Mouse (Mus musculus): ENCODE results near the gene Zfp185. TPM values are rescaled to one million over a fixed set of nuclear protein-coding genes. Genes with fewer than 3 reads are reported as not detected.

Zfp185 gene
- 157 and 194 TPM in 2 replicates for polyA plus RNA-seq (2012; rRNA removed)

GRCm38 (mm10) chrX:72986841-72987519, at the start of gene Zfp185:
Zfp185 (plus strand) TSS chrX:72987339.
- DNase-seq (ENCODE audit: low read depth), result no peak

DNA sequence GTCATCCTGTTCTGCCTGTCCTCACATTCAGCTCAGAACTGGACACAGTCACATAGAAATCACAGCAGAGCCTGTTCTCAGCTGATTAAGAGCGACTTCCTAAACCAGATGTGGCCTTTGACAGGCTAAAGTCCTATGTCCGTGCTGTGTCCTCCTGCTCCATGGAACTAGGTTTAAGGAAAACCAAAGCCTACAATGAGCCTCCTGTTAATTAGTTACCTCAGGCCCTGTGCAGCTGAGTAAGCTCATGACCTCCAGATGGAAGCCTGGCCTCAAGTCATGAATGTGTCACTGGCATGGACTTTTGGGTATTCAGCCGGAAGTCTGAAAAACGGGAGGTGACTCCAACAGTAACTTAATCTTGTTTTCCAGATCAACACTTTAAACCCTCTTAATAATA, 33.7 kb upstream of the Zfp185 start:
- DNase-seq (ENCODE audit: low read depth), result no peak

GRCm38 (mm10) chrX:72956486-72956885, 30.7 kb upstream of the Zfp185 start:
- DNase-seq (ENCODE audit: low read depth), result no peak

DNA sequence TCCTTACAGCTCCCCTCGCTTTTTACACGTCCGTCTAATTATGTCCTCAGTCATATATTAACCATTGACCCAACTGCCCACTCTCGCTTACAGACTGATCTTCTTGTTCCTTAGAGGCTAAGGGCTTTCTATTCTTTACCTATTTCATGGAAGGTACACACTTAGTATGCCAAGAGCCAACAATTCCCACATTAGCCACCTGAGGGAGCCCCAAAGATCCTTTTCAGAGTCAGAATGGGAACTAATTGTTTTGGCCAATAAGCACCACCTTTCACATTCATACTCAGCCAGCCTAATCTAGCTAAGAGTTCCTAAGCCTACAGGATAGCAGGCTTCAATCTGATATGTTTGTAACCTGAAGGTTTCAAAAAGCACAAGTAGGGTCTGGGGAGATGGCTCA, 26.7 kb upstream of the Zfp185 start:
- no peak for DNase-seq (ENCODE audit: low read depth)

GRCm38 (mm10) chrX:72961511-72961910, 25.6 kb upstream of the Zfp185 start:
- no peak for DNase-seq (ENCODE audit: low read depth)

DNA sequence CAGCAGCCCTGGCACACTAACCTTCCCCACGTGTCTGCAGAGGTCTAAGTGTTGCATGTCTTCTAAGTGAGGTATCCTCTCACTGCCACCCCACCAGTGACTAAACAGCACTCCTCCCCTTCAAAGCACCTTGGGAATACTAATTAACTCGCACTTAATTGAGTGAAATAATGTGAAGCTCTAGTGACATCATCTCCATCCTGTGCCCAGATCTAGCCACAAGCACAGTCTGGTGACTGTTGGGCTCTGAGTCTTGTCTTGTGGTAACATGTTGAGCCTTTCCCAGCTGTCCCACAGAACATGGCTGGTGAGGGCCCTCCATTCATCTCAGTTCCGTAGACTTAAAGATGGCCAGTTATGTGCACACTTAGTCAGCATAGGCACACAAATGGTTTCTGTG, 24.4 kb upstream of the Zfp185 start:
- no peak for DNase-seq (ENCODE audit: low read depth)

DNA sequence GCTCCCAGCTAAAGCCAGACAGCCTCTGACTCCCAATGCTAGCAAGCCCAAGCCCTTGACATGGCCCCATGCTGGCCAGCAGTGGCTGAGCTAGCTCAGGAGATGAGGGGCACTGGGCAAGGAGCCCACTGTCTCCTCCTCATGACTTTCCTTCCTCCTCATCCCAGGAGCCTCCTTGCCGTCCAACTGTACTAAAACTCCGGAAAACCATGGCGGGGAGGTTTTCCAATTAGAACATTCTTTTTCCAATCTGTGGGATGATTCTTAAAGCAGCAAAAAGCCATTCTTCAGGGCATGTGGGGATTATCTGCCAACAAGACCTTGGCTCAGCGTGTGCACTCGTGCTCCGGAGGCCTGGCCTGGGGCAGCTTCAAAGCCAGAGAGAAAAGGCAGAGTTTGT, 4.3 kb upstream of the Zfp185 start:
- DNase-seq (ENCODE audit: low read depth), result no peak

DNA sequence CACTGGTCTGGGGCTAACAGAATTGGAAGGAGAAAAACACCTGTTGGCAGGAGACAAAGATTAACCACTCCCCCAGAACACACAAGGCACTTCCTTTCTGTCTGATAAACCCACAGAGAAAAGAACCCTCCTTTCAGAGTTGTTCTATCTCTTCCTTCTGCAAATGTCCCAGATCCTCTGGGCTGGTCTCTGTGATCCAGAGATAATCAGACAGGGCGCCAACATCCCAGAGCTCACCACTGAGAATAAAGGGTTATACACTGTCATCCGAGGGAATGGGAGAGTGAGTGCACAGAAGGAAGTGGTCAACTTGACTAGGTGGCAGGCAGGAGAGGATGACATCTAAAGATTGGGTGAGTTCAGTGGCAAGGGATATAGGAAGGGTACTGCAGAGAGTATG, 1.5 kb upstream of the Zfp185 start:
- no peak for DNase-seq (ENCODE audit: low read depth)

- DNase-seq (ENCODE audit: low read depth), result no peak
Measured at GRCm38 (mm10) chrX:72987520-72987905, 374 bp downstream of the Zfp185 start.

DNA sequence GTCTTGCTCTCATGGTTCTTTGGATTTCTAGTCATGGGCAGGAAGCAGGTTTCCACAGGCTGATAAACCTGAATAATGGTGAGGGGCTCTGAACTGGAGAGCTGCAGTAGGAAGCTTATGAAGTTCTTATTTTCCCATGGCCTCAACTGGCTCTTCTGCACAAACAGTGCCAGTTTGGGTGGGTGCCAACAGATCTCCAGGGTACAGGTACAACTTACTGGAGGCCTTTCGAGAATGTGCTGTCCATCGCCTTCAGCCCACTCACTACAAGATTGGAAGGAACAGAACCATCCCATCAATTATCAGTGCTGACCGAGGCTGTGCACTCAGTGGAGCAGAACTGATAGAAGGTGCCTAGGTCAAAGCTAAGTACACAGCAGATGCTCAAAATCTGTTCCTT, 1.3 kb downstream of the Zfp185 start:
- DNase-seq (ENCODE audit: low read depth), result no peak

- DNase-seq (ENCODE audit: low read depth), result no peak
Measured at GRCm38 (mm10) chrX:72990581-72990980, 3.4 kb downstream of the Zfp185 start.

DNA sequence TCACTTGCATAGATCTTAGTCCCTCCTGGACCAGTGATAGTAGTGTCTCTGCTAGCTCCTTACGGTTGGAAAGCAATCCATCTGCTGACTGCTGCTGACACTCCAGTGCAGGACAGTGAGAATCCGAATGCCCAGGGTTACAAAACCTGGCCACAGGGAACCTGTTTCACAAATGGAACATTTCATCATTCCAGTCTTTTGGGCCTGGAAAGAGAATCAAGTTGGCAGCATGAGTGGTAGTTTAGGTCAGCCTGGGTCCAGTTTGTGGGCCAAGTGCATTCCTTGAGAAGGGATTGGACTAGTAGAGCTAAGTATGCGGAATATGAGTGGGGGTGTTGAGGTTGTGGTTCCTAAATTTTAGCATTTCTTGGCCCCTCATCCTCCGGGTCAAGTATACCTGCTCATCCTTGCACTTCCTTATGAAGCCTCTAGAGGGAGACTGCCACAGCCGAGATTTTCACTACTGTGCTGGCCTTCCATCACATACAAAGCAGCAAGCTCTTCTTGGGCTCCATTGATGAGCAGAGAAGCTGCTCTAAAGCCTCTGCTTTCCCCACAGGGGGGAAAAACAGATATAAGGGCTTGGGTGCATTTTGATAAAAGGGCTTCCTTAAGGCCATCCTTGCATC, 5.3 kb downstream of the Zfp185 start:
- no peak for DNase-seq (ENCODE audit: low read depth)

GRCm38 (mm10) chrX:72995542-72995941, 8.4 kb downstream of the Zfp185 start:
- DNase-seq (ENCODE audit: low read depth), result no peak

DNA sequence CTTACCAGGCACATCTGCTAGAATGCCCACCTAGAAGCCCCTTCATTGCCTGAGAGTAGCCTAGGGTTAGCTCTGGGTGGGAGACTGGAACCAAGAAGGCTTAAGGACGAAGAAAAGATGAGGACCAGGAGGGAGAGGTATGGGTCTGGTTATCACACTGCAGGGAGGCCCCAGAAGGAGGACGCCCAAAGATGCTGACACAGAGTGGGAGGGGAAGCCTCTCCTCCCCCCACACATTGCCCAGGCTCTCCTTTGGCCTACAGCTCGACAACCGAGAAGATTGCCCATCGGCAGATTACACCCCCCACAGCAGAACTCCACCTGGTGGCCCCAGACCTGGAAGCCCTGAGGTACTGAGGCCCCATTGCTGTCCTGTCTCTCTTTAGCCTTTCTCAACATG, 16.0 kb downstream of the Zfp185 start:
- no peak for DNase-seq (ENCODE audit: low read depth)

DNA sequence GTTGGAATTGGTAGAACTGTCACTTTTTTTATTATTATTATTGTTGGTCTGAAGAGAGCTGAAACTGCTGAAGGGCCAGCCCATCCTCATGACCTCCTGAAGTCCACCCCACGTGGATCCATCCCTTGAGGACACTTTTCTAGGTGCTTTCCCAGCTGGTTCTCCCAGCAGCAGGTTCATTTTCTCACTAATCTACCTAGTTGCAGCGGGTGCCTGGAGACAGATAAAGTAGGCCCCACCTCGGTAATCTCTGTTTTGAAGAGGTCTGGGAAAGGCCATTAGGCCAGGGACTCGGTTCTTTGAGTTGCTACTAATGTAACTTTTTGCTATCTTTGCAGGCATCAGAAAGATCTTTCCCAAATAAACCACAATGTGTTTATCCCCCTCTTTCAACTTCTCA, 18.5 kb downstream of the Zfp185 start:
- DNase-seq (ENCODE audit: low read depth), result no peak

DNA sequence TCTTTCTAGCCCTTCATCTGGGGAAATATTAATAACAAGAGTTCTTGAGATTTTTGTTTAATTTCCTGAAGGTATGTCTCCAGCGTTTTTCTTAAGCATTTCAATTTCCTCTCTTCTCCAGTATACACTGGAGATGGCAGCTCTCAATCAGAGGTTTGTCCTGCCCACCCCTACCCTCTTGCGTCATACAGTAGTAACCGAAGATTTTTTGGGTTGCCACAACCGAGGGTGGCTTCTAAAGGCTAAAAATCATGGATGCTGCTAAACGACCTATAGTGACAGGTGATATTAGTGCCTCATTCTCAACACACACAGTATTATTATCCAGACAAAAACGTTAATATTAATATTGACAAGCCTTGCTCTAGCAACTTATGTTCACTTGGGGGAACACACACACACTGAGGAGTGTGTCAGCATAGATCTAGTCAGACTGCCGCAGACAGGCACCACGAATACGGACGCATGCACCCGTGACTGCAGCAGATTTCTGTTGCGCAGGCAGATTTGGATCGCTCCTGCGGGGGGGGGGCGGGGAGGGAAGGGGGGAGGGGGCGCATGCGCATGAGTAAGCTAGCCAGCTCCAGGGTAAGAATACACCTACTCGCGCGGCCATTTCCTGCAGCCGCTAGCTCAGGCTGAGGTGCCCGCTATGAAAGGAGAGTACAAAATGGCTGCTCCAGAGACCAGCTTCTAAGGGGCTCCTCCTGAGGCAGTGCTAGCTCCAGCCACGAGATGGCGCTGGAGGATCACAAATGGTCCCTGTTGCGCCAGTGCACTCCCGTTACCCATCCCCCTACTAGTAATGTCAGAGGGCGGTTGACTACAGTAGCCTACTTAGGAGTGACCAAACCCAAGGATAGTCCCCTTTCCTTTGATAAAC, 20.7 kb downstream of the Zfp185 start:
- no peak for DNase-seq (ENCODE audit: low read depth)

DNA sequence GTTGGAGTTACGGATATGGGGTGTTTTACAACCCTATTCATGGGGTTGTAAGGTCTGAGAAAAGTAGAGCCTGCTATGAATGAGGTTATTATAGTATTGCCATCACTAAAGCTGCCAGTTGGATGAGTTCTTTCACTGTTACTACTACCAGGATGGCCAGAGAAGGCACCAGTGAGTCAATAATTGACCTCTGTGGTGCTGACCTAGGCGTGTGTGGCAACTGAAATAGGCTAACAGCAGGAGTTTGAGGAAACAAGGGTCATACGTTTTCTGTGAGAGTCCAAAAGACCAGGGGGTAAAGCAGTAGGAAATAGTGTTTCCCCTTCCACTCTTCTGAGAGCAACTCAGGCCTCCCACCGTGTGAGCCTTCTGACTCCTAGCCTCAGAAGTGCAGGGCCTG, 25.7 kb downstream of the Zfp185 start:
- DNase-seq (ENCODE audit: low read depth), result no peak

DNA sequence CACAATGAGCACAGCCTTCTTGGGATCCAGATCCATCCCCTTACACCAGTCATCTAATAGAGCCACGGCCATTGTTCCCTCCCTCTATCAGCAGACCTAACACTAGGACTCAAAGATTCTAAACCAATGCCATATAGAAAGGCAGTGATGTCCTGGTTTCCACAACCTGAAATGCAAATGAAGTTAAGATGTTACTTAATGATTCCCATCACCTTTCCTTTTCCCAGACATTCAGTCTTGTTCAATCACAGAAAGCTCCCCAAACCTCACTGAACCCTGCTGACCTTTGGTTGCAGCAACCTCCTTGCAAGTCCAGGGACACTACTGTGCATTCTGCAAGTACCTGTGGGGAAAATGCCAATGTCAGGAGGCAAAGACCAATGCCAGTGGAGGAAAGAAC, 49.9 kb downstream of the Zfp185 start, which contains the start of gene Pnma5:
TSS of gene Pnma5 (minus strand) at position 101 of the 400 bp plus-strand sequence.
- DNase-seq (ENCODE audit: low read depth), result no peak

DNA sequence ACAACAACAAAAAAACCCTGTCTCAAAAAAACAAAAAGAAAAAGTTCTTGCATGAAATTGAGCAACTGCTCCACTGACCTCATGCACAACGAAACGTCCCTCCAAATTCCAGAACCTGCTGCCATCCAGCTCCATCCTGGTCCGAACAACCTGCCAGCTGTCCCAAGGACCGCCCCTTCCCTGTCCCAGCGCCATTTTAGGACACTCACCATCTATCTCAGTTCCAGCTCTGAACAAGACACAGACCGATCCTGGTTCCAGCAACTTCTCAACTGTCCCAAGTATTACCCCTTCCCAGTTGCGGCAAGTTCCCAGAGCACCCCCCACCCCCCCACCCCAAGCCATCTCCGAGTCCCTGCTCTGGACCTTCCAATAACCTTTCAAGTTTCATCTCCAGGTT, 51.7 kb downstream of the Zfp185 start:
- DNase-seq (ENCODE audit: low read depth), result no peak

GRCm38 (mm10) chrX:73039666-73040065, 52.5 kb downstream of the Zfp185 start:
- DNase-seq (ENCODE audit: low read depth), result no peak

DNA sequence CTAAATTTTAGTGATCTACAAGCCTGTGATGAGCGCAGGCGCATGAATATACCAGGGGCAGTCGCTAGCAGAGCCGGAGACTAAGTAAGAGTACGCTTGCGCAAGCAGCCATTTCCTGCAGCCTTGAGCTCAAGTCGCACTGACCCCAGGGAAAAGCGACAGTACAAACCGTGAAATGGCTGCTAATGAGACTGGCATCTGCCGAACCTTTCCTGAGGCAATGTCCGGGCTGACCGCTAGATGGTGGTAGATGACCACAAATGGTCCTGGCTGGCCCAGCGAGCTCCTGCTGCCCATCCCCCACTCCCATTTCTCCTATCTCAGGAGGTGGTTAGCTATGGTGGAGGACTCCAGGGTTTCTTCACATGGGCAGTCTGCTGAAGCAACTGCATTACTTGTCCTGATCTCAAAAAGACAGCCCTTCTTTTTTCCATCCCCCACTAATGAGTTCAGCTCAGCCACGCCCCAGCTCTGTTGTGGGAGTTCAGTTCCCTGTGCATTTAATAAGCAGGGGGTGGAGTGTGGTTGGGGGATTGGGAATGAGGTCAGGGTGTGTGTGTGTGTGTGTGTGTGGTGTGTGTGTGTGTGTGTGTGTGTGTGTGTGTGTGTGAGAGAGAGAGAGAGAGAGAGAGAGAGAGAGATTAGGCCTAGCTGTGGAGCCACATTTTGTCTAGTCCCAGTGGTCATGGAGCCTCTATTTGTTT, 66.9 kb downstream of the Zfp185 start:
- peak; percentile 17 for DNase-seq (ENCODE audit: low read depth)

DNA sequence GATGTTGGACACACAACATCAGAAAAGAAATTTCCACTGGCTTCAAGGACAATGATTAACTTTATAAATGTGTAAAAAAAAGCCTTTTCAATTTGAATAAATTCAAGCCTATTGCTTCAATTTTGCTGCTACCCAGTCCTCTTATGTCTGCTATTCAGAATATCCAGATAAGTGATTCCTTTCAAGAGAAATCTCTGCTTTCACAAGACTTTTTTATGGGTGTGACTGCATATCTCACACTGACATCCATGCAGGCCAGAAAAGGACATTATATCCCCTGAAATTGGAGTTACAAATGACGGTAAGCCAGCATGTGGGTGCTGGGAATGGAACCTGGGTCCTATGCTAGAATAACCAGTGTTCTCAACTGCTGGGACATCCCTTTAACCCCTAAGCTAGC, 74.4 kb downstream of the Zfp185 start:
- DNase-seq (ENCODE audit: low read depth), result no peak
